Mouse (Mus musculus) limb, embryonic 14.5 days (tissue): ENCODE measurements around the gene Vmn2r62. TPM values are rescaled to one million over a fixed set of nuclear protein-coding genes. Genes with fewer than 3 reads are reported as not detected.
"Not testable (repeated sequence)": the region's sequence is repeated elsewhere in the genome, so short reads cannot be mapped to it uniquely, and the experiment has no call there.

Experiments
- ATAC-seq: fragments of 200-750 bp; cut with Nextera tagmentation; 2 replicates; pipeline ENCODE4 v1.8.0; 2017; ENCODE audit warnings: low read depth, moderate number of reproducible peaks, moderate TSS enrichment; ENCODE audit not compliant: low FRiP score
- DNase-seq: peaks from one replicate; pipeline ENCODE4 v3.0.0-alpha.2; 2015; ENCODE audit warnings: low spot score
- H3K27ac ChIP-seq: fragments of 300-500 bp; sonication (generic); replicated peaks from 2 replicates; pipeline ENCODE4 v1.5.1; 2014; ENCODE audit warnings: low read depth, mild to moderate bottlenecking, low read length, moderate library complexity, mixed read lengths
- H3K27me3 ChIP-seq: fragments of 300-500 bp; sonication (generic); 2 replicates; pipeline ENCODE4 v1.6.1; 2014; ENCODE audit warnings: low read length, mixed read lengths; ENCODE audit not compliant: control insufficient read depth, insufficient read depth
- H3K36me3 ChIP-seq: fragments of 300-500 bp; sonication (generic); 2 replicates; pipeline ENCODE4 v1.6.1; 2014; ENCODE audit warnings: mild to moderate bottlenecking, low read length, moderate library complexity, mixed read lengths; ENCODE audit not compliant: control insufficient read depth, insufficient read depth
- H3K4me1 ChIP-seq: fragments of 300-500 bp; sonication (generic); 2 replicates; pipeline ENCODE4 v1.6.1; 2014; ENCODE audit warnings: antibody characterized with exemption, low read length, mixed read lengths; ENCODE audit not compliant: control insufficient read depth, insufficient read depth
- H3K4me2 ChIP-seq: fragments of 300-500 bp; sonication (generic); replicated peaks from 2 replicates; pipeline ENCODE4 v1.6.1; 2014; ENCODE audit warnings: low read depth, mild to moderate bottlenecking, low read length, moderate library complexity; ENCODE audit not compliant: severe bottlenecking
- H3K4me3 ChIP-seq: fragments of 300-500 bp; sonication (generic); replicated peaks from 2 replicates; pipeline ENCODE4 v1.5.1; 2014; ENCODE audit warnings: low read length
- H3K9ac ChIP-seq: fragments of 300-500 bp; sonication (generic); 2 replicates; pipeline ENCODE4 v1.6.1; 2014; ENCODE audit warnings: mild to moderate bottlenecking, low read depth, low read length, moderate library complexity; ENCODE audit not compliant: severe bottlenecking
- H3K9me3 ChIP-seq: fragments of 300-500 bp; sonication (generic); 2 replicates; pipeline ENCODE4 v1.6.1; 2016; ENCODE audit warnings: low read length; ENCODE audit not compliant: control insufficient read depth
- POLR2A ChIP-seq: fragments of 200-500 bp; IDR thresholded peaks from 2 replicates; pipeline ENCODE4 v1.8.0; 2012; ENCODE audit warnings: inconsistent platforms, mild to moderate bottlenecking, moderate library complexity, borderline replicate concordance; ENCODE audit not compliant: insufficient read depth, insufficient read length; ENCODE audit errors: extremely low read depth
- WGBS: fragments of 180-500 bp; shearing (Covaris S2); extraction: QIAGEN DNeasy Blood & Tissue Kit; methylation state at CpG from one replicate; pipeline ENCODE4 v1.1.7; 2014; 5-methylcytosine and 5-hydroxymethylcytosine counted together
- polyA plus RNA-seq, 2 experiments: library from polyadenylated mRNA; depleted of rRNA in 1 of 2; stranded (reverse) in 1 of 2; unstranded in 1 of 2; fragments of >200 nt; fragmentation: Nextera tagmentation in 1 of 2; extraction: Ambion mirVana in 1 of 2; gene quantifications; 2 replicates each; pipeline versions ENCODE4 v1.2.1 to v1.2.3; 2012 to 2014

Gene Vmn2r62
- polyA plus RNA-seq (2012; rRNA removed), result not detected in 2 replicates
- polyA plus RNA-seq (2014; fragmentation: Nextera tagmentation; extraction: Ambion mirVana), result not detected in 2 replicates

DNA sequence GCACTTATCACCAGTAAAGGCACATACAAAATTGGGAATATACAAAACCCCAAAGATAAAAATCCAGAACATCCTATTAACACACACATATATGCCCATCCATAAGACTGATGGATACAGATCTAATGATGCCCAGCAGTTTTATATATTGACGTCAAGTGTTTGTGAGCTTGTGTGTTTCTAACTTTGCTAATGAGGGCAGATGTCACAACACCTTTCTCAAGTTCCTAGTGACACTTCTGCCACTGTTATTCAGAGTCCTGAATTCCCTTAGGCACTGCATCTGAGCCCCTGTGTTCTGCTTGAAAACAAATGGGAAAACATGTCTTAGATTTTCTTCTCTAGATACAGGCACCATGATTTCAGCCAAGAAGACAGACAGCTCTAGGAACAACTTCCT, at the start of gene Vmn2r62:
Gene Vmn2r62, minus strand, starts transcription at position 101 of the 400 bp plus-strand sequence.
- not testable (repeated sequence) for H3K36me3 ChIP-seq, H3K4me3 ChIP-seq, H3K27ac ChIP-seq, H3K9ac ChIP-seq, H3K9me3 ChIP-seq, H3K4me2 ChIP-seq, DNase-seq, H3K27me3 ChIP-seq, H3K4me1 ChIP-seq, ATAC-seq
- WGBS, result no CpG with 5 or more reads among the region's 1 CpGs

- not testable (repeated sequence) for H3K36me3 ChIP-seq, H3K9ac ChIP-seq, ATAC-seq, DNase-seq, H3K27me3 ChIP-seq, H3K4me2 ChIP-seq, H3K4me1 ChIP-seq, H3K4me3 ChIP-seq, H3K9me3 ChIP-seq, H3K27ac ChIP-seq
Measured at GRCm38 (mm10) chr7:42838366-42838765, 45.0 kb upstream of the Vmn2r62 start.

- ATAC-seq, result no peak
- Histone ChIP-seq H3K4me1 (no peaks in the 10 kb centered on the region), H3K27ac (no peak overlapping the region), H3K27me3 (no peaks in the 10 kb centered on the region), H3K4me2 (no peak overlapping the region), H3K9ac (no peak overlapping the region), H3K4me3 (no peak overlapping the region), H3K36me3 (no peaks in the 10 kb centered on the region), H3K9me3 (no peaks in the 10 kb centered on the region)
- 71% methylated on average over 3 of the region's 3 CpGs for WGBS
- DNase-seq, result no peak
- no peak for TF ChIP-seq POLR2A
Measured at GRCm38 (mm10) chr7:42832221-42832620, 38.9 kb upstream of the Vmn2r62 start.

- peaks cover 4% of the 10 kb centered on the region for H3K9me3 ChIP-seq
- H3K4me1 ChIP-seq, result no peaks in the 10 kb centered on the region
- ATAC-seq (no peak), DNase-seq (no peak)
- TF ChIP-seq POLR2A, result no peak
- H3K4me2 ChIP-seq, result no peak overlapping the region
- WGBS, result 50% methylated on average over 15 of the region's 20 CpGs
- H3K36me3 ChIP-seq, result no peaks in the 10 kb centered on the region
- no peak overlapping the region for H3K4me3 ChIP-seq
- H3K27me3 ChIP-seq, result no peaks in the 10 kb centered on the region
- no peak overlapping the region for H3K27ac ChIP-seq
- H3K9ac ChIP-seq, result no peak overlapping the region
Measured at GRCm38 (mm10) chr7:42749836-42750235, 43.5 kb downstream of the Vmn2r62 start.

DNA sequence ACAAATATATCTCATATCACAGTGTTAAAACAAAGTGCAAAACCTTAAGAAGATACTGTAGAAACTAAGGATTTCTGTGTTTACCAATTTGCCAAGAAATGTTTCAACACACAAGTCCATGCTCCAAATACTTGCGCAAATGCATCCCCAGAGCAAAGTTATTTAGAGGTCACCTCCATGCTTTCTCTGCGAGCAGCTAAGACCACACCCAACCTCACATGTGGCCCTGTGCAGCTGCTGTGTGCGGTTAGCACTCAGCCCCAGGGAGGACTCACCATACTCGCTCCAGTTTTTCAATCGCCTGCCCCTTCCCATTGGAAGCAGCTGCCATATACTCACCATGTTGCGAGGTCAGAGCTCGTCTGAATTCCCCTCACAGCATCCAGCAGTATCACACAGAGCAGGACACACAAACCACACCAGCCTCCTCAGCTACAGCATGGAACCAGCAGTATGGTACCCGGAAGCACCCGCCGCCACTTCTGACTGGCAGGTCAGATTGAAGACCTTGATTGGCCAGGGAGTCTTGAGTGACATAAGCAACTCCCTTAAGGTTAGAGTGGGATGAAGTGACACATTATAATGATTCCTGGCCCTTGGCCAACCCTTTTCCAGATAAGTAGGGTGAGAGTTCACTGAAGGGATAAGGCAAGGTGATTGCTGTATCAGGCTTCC, 54.7 kb downstream of the Vmn2r62 start:
- no peak overlapping the region for H3K4me2 ChIP-seq
- H3K4me1 ChIP-seq, result no peaks in the 10 kb centered on the region
- no peak overlapping the region for H3K27ac ChIP-seq
- H3K4me3 ChIP-seq, result no peak overlapping the region
- no peaks in the 10 kb centered on the region for H3K9me3 ChIP-seq
- DNase-seq (no peak), ATAC-seq (no peak)
- WGBS, result 85% methylated on average over 10 of the region's 10 CpGs
- no peak for TF ChIP-seq POLR2A
- no peaks in the 10 kb centered on the region for H3K27me3 ChIP-seq
- H3K36me3 ChIP-seq, result no peaks in the 10 kb centered on the region
- H3K9ac ChIP-seq, result no peak overlapping the region

DNA sequence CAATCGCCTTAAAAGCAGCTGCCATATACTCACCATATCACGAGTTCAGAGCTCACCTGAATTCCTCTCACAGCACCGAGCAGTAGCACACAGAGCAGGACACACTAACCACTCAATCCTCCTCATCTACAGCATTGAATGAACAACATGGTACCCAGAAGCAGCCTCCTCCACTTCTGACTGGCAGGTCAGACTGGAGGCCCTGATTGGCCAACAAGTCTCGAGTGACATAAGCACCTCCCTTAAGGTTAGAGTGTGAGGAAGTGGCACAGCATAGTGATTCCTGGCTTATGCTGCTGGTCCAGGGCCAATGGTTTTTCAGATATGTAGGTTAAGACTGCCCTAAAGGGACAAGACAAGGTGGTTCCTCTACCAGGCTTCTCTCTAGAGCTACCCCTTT, 66.4 kb downstream of the Vmn2r62 start, which contains the start of gene Gm17067:
Gene Gm17067, minus strand, starts transcription at position 101 of the 400 bp plus-strand sequence.
- H3K4me3 ChIP-seq, H3K27me3 ChIP-seq, H3K9ac ChIP-seq, H3K36me3 ChIP-seq, H3K4me2 ChIP-seq, ATAC-seq, H3K4me1 ChIP-seq, DNase-seq, H3K9me3 ChIP-seq, H3K27ac ChIP-seq: not testable (repeated sequence)
- WGBS, result 83% methylated on average over 4 of the region's 4 CpGs

Other genes starting within 250 kb of the Vmn2r62 start
- gene Gm21028, start 214.9 kb downstream of the Vmn2r62 start, polyA plus RNA-seq (2012; rRNA removed), result not detected in 2 replicates
- gene Gm21028, start 214.9 kb downstream of the Vmn2r62 start, polyA plus RNA-seq (2014; fragmentation: Nextera tagmentation; extraction: Ambion mirVana), result not detected in 2 replicates
- gene Zfp977, start 201.0 kb downstream of the Vmn2r62 start, polyA plus RNA-seq (2012; rRNA removed), result 0.76 and 1.5 TPM in 2 replicates
- 1.2 and 3.1 TPM in 2 replicates for gene Zfp977, start 201.0 kb downstream of the Vmn2r62 start, polyA plus RNA-seq (2014; fragmentation: Nextera tagmentation; extraction: Ambion mirVana)
- gene Zfp976, start 150.9 kb downstream of the Vmn2r62 start, polyA plus RNA-seq (2012; rRNA removed), result 2.0 and 2.3 TPM in 2 replicates
- gene Zfp976, start 150.9 kb downstream of the Vmn2r62 start, polyA plus RNA-seq (2014; fragmentation: Nextera tagmentation; extraction: Ambion mirVana), result 1.7 and 1.8 TPM in 2 replicates
- gene Zfp975, start 100.8 kb downstream of the Vmn2r62 start, polyA plus RNA-seq (2012; rRNA removed), result 2.7 and 4.5 TPM in 2 replicates
- gene Zfp975, start 100.8 kb downstream of the Vmn2r62 start, polyA plus RNA-seq (2014; fragmentation: Nextera tagmentation; extraction: Ambion mirVana), result 6.9 and 7.3 TPM in 2 replicates
- gene Gm17067, start 66.5 kb downstream of the Vmn2r62 start, polyA plus RNA-seq (2012; rRNA removed), result not detected in 2 replicates
- gene Gm17067, start 66.5 kb downstream of the Vmn2r62 start, polyA plus RNA-seq (2014; fragmentation: Nextera tagmentation; extraction: Ambion mirVana), result not detected in 2 replicates
- gene Gm2381, start 73.7 kb upstream of the Vmn2r62 start, polyA plus RNA-seq (2012; rRNA removed), result not detected in 2 replicates
- not detected in 2 replicates for gene Gm2381, start 73.7 kb upstream of the Vmn2r62 start, polyA plus RNA-seq (2014; fragmentation: Nextera tagmentation; extraction: Ambion mirVana)
- not detected in 2 replicates for gene Vmn2r63, start 140.3 kb upstream of the Vmn2r62 start, polyA plus RNA-seq (2012; rRNA removed)
- gene Vmn2r63, start 140.3 kb upstream of the Vmn2r62 start, polyA plus RNA-seq (2014; fragmentation: Nextera tagmentation; extraction: Ambion mirVana), result not detected in 2 replicates
- gene Gm9268, start 225.2 kb upstream of the Vmn2r62 start, polyA plus RNA-seq (2012; rRNA removed), result not detected in 2 replicates
- not detected in 2 replicates for gene Gm9268, start 225.2 kb upstream of the Vmn2r62 start, polyA plus RNA-seq (2014; fragmentation: Nextera tagmentation; extraction: Ambion mirVana)